Mouse (Mus musculus) bone marrow macrophage, adult 2 months (primary cell): ENCODE data around the gene Xrcc5.

Experiments
- CTCF ChIP-seq: IDR thresholded peaks from 2 replicates; pipeline ENCODE4 v1.5.1; 2012; ENCODE audit warnings: low read depth, mild to moderate bottlenecking, low read length, moderate library complexity
- POLR2A ChIP-seq: IDR thresholded peaks from 2 replicates; pipeline ENCODE4 v1.6.1; 2012; ENCODE audit warnings: mild to moderate bottlenecking, low read depth, low read length, borderline replicate concordance

DNA sequence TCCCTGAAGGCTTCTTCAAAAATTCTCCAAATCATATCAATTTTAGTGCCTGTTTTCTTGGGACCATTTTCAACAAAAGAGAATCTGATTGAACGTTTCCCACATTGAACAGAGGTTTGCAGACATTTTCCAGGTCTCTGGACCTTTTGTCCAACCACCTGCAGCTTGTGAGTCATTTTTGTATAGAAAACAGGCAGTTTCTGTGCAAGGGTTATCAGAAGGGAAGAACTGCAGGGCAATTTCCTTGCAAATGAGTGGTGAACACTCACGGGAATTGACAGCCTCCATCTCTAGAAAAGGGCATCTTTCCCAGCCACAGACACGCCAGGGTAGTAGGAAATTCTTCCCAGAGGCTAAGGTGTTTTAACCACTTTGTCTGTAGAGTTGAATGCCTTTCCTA, 980 bp upstream of the Xrcc5 start:
- TF ChIP-seq CTCF: no peak
- no peak for TF ChIP-seq POLR2A
